In the genomic region with DNA sequence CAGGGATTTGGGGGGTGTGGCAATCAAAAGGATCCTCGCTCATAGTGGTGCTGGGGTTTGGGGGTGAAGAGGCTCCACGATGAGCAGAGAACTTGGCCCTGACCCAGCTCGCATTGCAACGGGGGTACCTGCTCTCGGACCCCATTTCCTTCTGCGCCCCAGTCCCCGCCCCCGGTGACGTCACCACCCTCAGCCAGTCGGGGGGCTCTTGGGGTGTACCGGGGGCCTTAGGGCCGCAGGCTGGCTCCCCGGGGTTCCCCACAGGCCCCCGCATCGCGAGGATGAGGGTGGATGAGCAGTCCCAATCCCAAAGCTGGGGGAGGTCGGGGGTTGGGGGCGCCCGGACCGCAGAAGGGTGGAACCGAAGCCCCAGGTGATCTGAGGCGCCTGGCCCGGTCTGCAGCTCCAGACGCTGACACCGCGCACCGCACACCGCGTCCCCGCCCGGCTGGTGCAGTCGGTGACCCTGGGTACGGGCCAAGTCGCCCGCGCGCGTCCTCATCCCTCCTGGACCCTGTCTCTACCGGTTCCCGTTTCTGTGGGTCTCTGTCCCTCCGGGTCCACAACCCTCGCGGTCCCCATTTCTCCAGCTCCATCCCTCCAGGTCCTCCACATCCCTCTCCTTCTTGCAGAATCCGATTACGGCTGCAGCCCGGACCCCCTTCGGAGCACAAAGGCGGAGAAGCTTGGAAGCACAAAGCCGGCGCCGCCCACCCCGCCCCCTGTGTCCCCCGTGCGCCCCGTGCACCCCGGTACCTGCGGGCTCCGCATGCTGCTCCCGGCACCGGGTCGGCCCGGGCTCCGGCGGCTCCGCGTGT, we compare ENCODE assay signal across 8 mouse cellular contexts. TPM values are rescaled to one million over a fixed set of nuclear protein-coding genes. Genes with fewer than 3 reads are reported as not detected.
DNase-seq lines count a peak whose midpoint lies in the region; ATAC-seq and TF ChIP-seq lines count a peak whose summit lies in the region.

No protein-coding gene starts in this region.

- no peak for DNase-seq in kidney, adult 9 months
- peak; percentile 12 for DNase-seq in T-cell, adult 2 months (ENCODE audit: low spot score)
- DNase-seq in hindbrain, embryonic 14.5 days (ENCODE audit: low spot score): peak; percentile 63
- DNase-seq in liver, embryonic 14.5 days (ENCODE audit: low read depth in 3 of 3, low spot score in 3 of 3): no peak
- peak; percentile 47 to 59 for DNase-seq in right cerebral cortex, adult 2 months (ENCODE audit: low spot score in 2 of 2)
- DNase-seq in Muller cell, postnatal 12 days (ENCODE audit: inconsistent ontology term): no peak

- H3K4me1 ChIP-seq in kidney, embryonic 15.5 days: peaks cover 79% of the 10 kb centered on the region
- peaks cover 58% of the 10 kb centered on the region for H3K4me1 ChIP-seq in embryonic facial prominence, embryonic 13.5 days
- H3K4me1 ChIP-seq in hindbrain, embryonic 14.5 days (replicated peaks; ENCODE audit: control insufficient read depth, insufficient read depth, low read length): peaks cover 31% of the 10 kb centered on the region
- H3K4me1 ChIP-seq in liver, embryonic 14.5 days (replicated peaks; ENCODE audit: control insufficient read depth in 2 of 2, insufficient read depth in 2 of 2, low read length in 1 of 2): no peaks in the 10 kb centered on the region; a peak in 1 of 4 replicates

- no peaks in the 10 kb centered on the region for H3K36me3 ChIP-seq in kidney, embryonic 15.5 days
- no peaks in the 10 kb centered on the region for H3K36me3 ChIP-seq in embryonic facial prominence, embryonic 13.5 days
- H3K36me3 ChIP-seq in hindbrain, embryonic 14.5 days (replicated peaks; ENCODE audit: control insufficient read depth, insufficient read depth): no peaks in the 10 kb centered on the region
- H3K36me3 ChIP-seq in liver, embryonic 14.5 days (replicated peaks; ENCODE audit: control insufficient read depth, insufficient read depth, low read depth): no peaks in the 10 kb centered on the region

- peak overlapping the region; percentile 98 for H3K4me2 ChIP-seq in kidney, embryonic 15.5 days
- peak overlapping the region; percentile 97 for H3K4me2 ChIP-seq in embryonic facial prominence, embryonic 13.5 days
- H3K4me2 ChIP-seq in hindbrain, embryonic 14.5 days (replicated peaks): peak overlapping the region; percentile 99
- H3K4me2 ChIP-seq in liver, embryonic 14.5 days (ENCODE audit: low read depth): peak overlapping the region; percentile 68

- no peak for TF ChIP-seq EP300 in liver, embryonic 14.5 days (IDR thresholded peaks at IDR 0.05; ENCODE audit: low read depth)

- H3K4me3 ChIP-seq in kidney, embryonic 15.5 days (replicated peaks): peak overlapping the region; percentile 85
- peak overlapping the region; percentile 79 for H3K4me3 ChIP-seq in embryonic facial prominence, embryonic 13.5 days
- H3K4me3 ChIP-seq in hindbrain, embryonic 14.5 days (replicated peaks; ENCODE audit: low read length): peak overlapping the region; percentile 87
- peak overlapping the region; percentile 47 to 51 for H3K4me3 ChIP-seq in liver, embryonic 14.5 days (ENCODE audit: insufficient read depth in 1 of 2, low read depth in 2 of 2, low read length in 2 of 2)

- H3K9me3 ChIP-seq in kidney, embryonic 15.5 days (replicated peaks): peaks cover 3% of the 10 kb centered on the region; the same call in 1 of the 2 replicates
- H3K9me3 ChIP-seq in embryonic facial prominence, embryonic 13.5 days: no peaks in the 10 kb centered on the region
- H3K9me3 ChIP-seq in hindbrain, embryonic 14.5 days (ENCODE audit: control insufficient read depth, low read length): no peaks in the 10 kb centered on the region
- no peaks in the 10 kb centered on the region; the same call in 1 of the 2 replicates for H3K9me3 ChIP-seq in liver, embryonic 14.5 days (ENCODE audit: control insufficient read depth, low read length)

- TF ChIP-seq CTCF in liver, embryonic 14.5 days (IDR thresholded peaks at IDR 0.05; ENCODE audit: low read depth): no peak

- H3K27me3 ChIP-seq in kidney, embryonic 15.5 days: peaks cover 38% of the 10 kb centered on the region
- H3K27me3 ChIP-seq in embryonic facial prominence, embryonic 13.5 days: peaks cover 48% of the 10 kb centered on the region
- H3K27me3 ChIP-seq in hindbrain, embryonic 14.5 days (ENCODE audit: control insufficient read depth, insufficient read depth, low read length): no peaks in the 10 kb centered on the region
- peaks cover 67% of the 10 kb centered on the region for H3K27me3 ChIP-seq in liver, embryonic 14.5 days (ENCODE audit: control insufficient read depth, insufficient read depth, low read length)

- WGBS in kidney, embryonic 15.5 days: under 1% methylated on average over 66 of the region's 66 CpGs
- under 1% methylated on average over 66 of the region's 66 CpGs for WGBS in embryonic facial prominence, embryonic 13.5 days
- WGBS in hindbrain, embryonic 14.5 days: 2% methylated on average over 61 of the region's 66 CpGs
- WGBS in liver, embryonic 14.5 days (ENCODE audit: insufficient replicate concordance): under 1% methylated on average over 66 of the region's 66 CpGs

- peak overlapping the region; percentile 82 for H3K27ac ChIP-seq in kidney, embryonic 15.5 days
- H3K27ac ChIP-seq in embryonic facial prominence, embryonic 13.5 days: peak overlapping the region; percentile 76
- peak overlapping the region; percentile 96 for H3K27ac ChIP-seq in hindbrain, embryonic 14.5 days
- H3K27ac ChIP-seq in liver, embryonic 14.5 days: no peak overlapping the region

- ATAC-seq in kidney, embryonic 15.5 days (replicated peaks; ENCODE audit: low FRiP score): peak; percentile 44
- peak; percentile 29 for ATAC-seq in embryonic facial prominence, embryonic 13.5 days (ENCODE audit: insufficient number of reproducible peaks, insufficient read depth, low FRiP score, low TSS enrichment, low read depth)
- ATAC-seq in hindbrain, embryonic 14.5 days (ENCODE audit: low FRiP score): peak; percentile 35
- peak; percentile 35 for ATAC-seq in liver, embryonic 14.5 days (ENCODE audit: insufficient read depth)

- H3K9ac ChIP-seq in kidney, embryonic 15.5 days: peak overlapping the region; percentile 88
- H3K9ac ChIP-seq in embryonic facial prominence, embryonic 13.5 days: peak overlapping the region; percentile 87
- peak overlapping the region; percentile 91 for H3K9ac ChIP-seq in hindbrain, embryonic 14.5 days
- H3K9ac ChIP-seq in liver, embryonic 14.5 days (replicated peaks): peak overlapping the region; percentile 27; the same call in 1 of the 2 replicates

RNA-seq across cellular contexts. Expression of a gene that starts 0.5 kb away (rescaled TPM):
- 81.5 and 95.6 TPM in 2 replicates for polyA plus RNA-seq in kidney, embryonic 15.5 days (2015; fragmentation: Nextera tagmentation; extraction: Ambion mirVana)
- polyA plus RNA-seq in embryonic facial prominence, embryonic 13.5 days (2015; fragmentation: Nextera tagmentation; extraction: Ambion mirVana): 120 and 121 TPM in 2 replicates
- polyA plus RNA-seq in hindbrain, embryonic 14.5 days (2014; fragmentation: Nextera tagmentation; extraction: Ambion mirVana): 272 and 276 TPM in 2 replicates
- polyA plus RNA-seq in liver, embryonic 14.5 days (2012; rRNA removed): 17.7 and 18.8 TPM in 2 replicates
- polyA plus RNA-seq in liver, embryonic 14.5 days (2014; fragmentation: Nextera tagmentation; extraction: Ambion mirVana): 3.8 and 4.6 TPM in 2 replicates

RNA-seq across cellular contexts. Expression of a gene that starts 36.4 kb away (rescaled TPM):
- polyA plus RNA-seq in kidney, embryonic 15.5 days (2015; fragmentation: Nextera tagmentation; extraction: Ambion mirVana): not detected in 2 replicates
- polyA plus RNA-seq in embryonic facial prominence, embryonic 13.5 days (2015; fragmentation: Nextera tagmentation; extraction: Ambion mirVana): not detected in 2 replicates
- polyA plus RNA-seq in hindbrain, embryonic 14.5 days (2014; fragmentation: Nextera tagmentation; extraction: Ambion mirVana): not detected in 2 replicates
- not detected in 2 replicates for polyA plus RNA-seq in liver, embryonic 14.5 days (2012; rRNA removed)
- not detected in 2 replicates for polyA plus RNA-seq in liver, embryonic 14.5 days (2014; fragmentation: Nextera tagmentation; extraction: Ambion mirVana)

Comparison
In these comparisons a context has a peak if more than half of its experiments do, and no peak if none do; other contexts are left out.
1. H3K9ac ChIP-seq: peak in every context shown above with its lines; median percentile 91 in hindbrain, embryonic 14.5 days; 88 in kidney, embryonic 15.5 days; 87 in embryonic facial prominence, embryonic 13.5 days; 27 in liver, embryonic 14.5 days.
2. DNase-seq: peak in T-cell, adult 2 months (single experiment), hindbrain, embryonic 14.5 days (single experiment) and right cerebral cortex, adult 2 months (2 of 2); none in kidney, adult 9 months (single experiment), liver, embryonic 14.5 days (0 of 3) and Muller cell, postnatal 12 days (single experiment).
3. Peak in every context shown above with its lines, with median percentiles within 50 percentile points of each other: ATAC-seq, H3K4me2 ChIP-seq and H3K4me3 ChIP-seq.